Mouse (Mus musculus): ENCODE results near the gene Olfr229.
"Not testable (repeated sequence)": the region's sequence is repeated elsewhere in the genome, so short reads cannot be mapped to it uniquely, and the experiment has no call there.

The Olfr229 gene

GRCm38 (mm10) chr9:39907036-39907435, at the start of gene Olfr229:
Gene Olfr229 (plus strand): TSS chr9:39907336.
- DNase-seq (ENCODE audit: low read depth, low spot score) = no peak

- DNase-seq (ENCODE audit: low read depth, low spot score) = no peak
These were observed 41.0 kb upstream of the Olfr229 start, which contains the start of gene Olfr972 for GRCm38 (mm10) chr9:39866122-39866521. Gene Olfr972 (plus strand): TSS chr9:39866422.

- not testable (repeated sequence) for DNase-seq (ENCODE audit: low read depth, low spot score)
These were observed 35.1 kb upstream of the Olfr229 start for GRCm38 (mm10) chr9:39871986-39872385.

- DNase-seq (ENCODE audit: low read depth, low spot score) = not testable (repeated sequence)
These were observed 29.4 kb upstream of the Olfr229 start for GRCm38 (mm10) chr9:39877541-39878396.

- DNase-seq (ENCODE audit: low read depth, low spot score) = no peak
These were observed 2.0 kb upstream of the Olfr229 start for GRCm38 (mm10) chr9:39905106-39905505.

- DNase-seq (ENCODE audit: low read depth, low spot score) = no peak
These were observed 2.8 kb downstream of the Olfr229 start for GRCm38 (mm10) chr9:39909939-39910338.

GRCm38 (mm10) chr9:39927975-39928836, 21.1 kb downstream of the Olfr229 start:
- DNase-seq (ENCODE audit: low read depth, low spot score) = not testable (repeated sequence)

GRCm38 (mm10) chr9:39928837-39929236, 21.7 kb downstream of the Olfr229 start:
- DNase-seq (ENCODE audit: low read depth, low spot score) = not testable (repeated sequence)

- no peak for DNase-seq (ENCODE audit: low read depth, low spot score)
These were observed 30.1 kb downstream of the Olfr229 start, which contains the start of gene Olfr974 for GRCm38 (mm10) chr9:39937201-39937600. Gene Olfr974 (plus strand): TSS chr9:39937501.

- DNase-seq (ENCODE audit: low read depth, low spot score) = no peak
These were observed 44.8 kb downstream of the Olfr229 start, which contains the start of gene Olfr975 for GRCm38 (mm10) chr9:39951946-39952345. Gene Olfr975 (minus strand): TSS chr9:39952046.

GRCm38 (mm10) chr9:39961033-39961432, 53.9 kb downstream of the Olfr229 start, which contains the start of gene Olfr976:
Gene Olfr976 (minus strand): TSS chr9:39961133.
- not testable (repeated sequence) for DNase-seq (ENCODE audit: low read depth, low spot score)

Measured in WW6 (cell line).